Mouse (Mus musculus): ENCODE results near the gene Prss58.

The Prss58 gene

DNA sequence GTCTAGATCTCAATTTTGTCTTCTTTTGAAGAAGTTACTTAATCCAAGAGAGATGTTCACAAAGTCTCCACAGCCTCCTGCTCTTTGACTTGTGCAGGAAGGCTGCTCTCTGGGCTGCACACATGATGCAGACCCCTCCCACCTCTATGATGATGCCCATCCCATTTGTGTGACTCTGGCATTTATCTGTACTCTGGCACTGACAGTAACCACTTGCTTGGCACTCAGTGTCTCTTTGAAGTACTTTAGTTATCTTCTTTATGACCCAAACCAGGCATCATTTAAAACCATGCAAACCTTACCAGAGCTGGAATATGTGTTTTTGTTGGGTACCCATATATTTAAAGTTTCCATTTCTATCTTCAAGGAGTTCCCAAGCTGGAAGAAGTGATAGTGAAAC is at the start of gene Prss58:
Gene Prss58 (minus strand): TSS at position 101 of the 400 bp plus-strand sequence.
- DNase-seq, result no peak

DNA sequence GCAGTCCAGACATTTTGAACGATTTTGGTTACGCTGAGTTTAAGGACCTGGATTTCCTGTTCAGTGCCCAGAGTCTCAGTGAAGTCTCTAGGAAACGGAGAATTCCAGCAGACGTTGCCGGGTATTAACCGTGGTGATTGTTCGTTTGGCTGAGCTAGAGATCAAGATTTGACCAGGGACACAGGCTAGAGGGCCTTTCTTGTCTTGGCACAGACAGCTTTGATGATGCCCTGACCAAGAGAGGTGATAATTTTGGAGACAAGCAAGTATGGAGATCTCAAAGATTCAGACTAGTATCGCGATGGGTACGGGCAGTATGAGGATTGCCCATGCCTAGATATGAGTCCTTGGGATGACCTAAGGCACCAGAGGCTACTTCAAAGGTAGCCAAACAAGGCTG is 40.3 kb upstream of the Prss58 start, which contains the start of gene 1700074P13Rik:
Gene 1700074P13Rik (minus strand): TSS at position 101 of the 400 bp plus-strand sequence.
- DNase-seq, result no peak

DNA sequence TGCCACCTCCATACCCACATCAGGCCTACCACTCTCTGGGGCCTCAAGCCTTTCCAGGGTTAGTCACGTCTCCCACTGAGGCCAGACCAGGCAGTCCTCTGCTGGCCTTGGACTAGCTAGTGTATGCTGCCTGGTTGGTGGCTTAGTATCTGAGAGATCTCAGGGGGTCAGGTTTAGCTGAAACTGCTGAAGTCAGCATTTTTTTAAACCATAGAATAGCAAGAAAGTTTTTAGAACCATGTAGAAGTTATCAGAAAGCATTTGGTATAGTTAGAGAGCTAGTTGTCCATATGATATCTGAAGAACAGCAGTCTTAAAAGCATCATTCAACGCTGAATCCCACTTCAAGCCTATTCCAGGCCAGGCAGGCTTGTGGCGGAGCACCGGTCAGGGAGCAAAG is 19.8 kb upstream of the Prss58 start:
- DNase-seq, result no peak

DNA sequence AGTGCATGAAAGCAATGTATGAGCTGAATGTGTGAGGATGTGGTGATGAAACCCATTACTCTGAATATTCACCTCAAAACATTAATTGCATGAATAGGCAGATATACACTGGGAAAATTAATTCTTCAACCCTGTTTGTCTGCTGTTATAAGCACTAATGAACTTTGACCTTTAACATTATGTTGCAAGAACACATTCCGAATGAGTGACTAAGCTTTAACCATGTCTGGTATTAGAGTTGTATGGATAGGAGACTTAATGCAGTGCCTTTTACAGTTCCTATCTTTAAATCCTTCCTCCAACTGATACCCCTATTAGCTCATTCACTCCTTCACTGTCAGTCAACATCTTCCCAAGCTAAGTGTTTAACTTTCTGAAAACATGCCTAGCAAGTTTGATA is 5.5 kb downstream of the Prss58 start:
- no peak for DNase-seq

DNA sequence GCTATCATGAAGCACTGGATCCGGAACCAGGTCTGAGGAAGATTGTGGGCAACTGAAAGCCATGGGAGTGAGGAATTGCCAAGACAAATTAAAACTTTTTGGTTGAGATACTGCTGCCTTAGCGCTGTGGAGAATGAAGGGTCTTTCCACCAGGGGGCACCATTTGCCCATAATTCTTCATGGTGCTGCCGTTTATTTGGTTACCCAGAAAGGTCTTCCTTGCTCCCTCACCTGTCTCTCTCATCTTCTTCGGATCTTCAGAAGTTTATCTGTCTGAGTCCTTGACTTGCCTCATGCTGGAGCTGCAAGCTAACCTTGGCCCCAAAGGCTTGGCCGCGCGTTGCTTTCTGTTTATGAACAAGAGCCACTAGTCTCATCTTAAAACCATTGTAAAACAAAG is 6.6 kb downstream of the Prss58 start:
- DNase-seq, result no peak

DNA sequence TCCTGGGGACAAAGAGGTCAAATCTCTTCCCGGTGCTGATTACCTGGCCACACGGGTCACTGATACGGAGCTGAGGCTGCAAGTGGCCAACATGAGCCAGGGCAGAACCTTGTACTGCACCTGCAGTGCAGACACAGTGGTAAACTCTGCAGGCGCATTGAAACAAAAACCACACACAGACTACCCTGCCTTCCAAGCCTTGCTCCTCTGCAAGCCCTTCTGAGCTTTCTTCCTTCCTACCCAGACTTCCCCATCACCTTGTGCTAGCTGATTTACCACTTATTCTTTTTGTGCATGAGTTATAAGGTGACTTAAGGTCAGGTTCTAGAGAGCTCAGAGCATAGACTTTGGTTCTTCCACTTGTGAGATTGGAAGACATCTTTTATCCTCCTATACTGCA is 8.4 kb downstream of the Prss58 start:
- no peak for DNase-seq

DNA sequence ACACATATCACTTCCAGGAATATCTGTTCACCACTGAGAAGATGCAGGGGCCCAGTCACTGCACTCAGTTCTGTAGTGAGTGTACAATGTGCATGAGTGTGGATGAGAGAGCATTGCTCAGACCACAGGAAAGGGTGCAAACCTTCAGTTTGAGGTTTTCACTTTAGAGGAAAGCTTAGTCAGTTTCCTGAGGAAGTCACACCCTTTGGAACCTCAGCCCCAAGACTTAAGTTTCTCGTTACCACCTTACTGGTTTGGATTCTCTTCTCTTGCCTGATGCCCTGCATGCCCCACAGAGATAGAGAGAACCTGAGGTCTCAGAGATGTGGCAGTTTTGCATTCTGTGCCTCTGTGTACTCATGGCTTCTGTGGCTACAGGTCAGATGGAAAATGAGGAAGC is 9.2 kb downstream of the Prss58 start:
- no peak for DNase-seq

DNA sequence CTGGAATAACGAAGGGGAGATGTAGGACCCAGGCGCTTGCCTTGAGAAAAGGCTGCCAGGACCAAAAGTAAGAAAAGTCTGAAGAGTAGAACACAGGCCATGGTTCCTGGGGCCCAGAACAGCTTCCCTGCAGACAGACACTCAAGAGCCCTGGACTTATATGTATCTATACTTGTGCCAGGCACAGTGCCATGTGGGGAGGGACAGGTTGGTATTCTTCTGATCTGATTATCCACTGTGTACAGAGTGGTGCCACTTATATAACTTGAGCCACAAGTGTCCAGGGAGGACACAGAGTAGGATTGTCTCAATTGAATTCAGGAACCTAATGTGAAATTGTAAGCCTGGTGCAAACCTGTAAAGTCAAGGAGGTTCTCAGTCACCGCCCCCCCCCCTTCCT is 12.8 kb downstream of the Prss58 start, which contains the start of gene Moxd2:
Gene Moxd2 (minus strand): TSS at position 101 of the 400 bp plus-strand sequence.
- no peak for DNase-seq

DNA sequence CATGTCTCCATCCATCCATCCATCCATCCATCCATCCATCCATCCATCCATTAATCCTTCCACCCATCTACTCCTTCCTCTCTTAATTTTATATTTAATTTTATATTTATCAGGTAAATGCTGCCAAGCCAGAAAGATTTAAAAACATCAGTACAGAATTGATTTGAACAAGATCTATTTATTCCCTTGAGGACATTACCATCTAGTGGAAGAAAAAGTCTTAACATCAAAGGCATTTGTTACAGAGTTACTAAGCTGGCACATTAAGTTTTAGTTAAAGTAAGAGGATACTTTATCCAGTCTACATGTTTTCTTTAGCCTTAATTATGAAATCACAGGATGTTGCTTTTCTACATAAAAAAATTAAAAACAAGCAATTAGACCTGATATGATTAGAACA is 54.9 kb downstream of the Prss58 start:
- no peak for DNase-seq

Data from cerebellum, adult 11-12 months (tissue).